Mouse (Mus musculus): ENCODE measurements around the gene Arrdc4. TPM values are rescaled to one million over a fixed set of nuclear protein-coding genes. Genes with fewer than 3 reads are reported as not detected.

The Arrdc4 gene
- polyA plus RNA-seq, 1 experiment: 3.1 TPM

- no peak for TF ChIP-seq POLR2A (IDR thresholded peaks at IDR 0.05; ENCODE audit: control insufficient read depth, low read depth, low read length)
- no peak for TF ChIP-seq CTCF (IDR thresholded peaks at IDR 0.05; ENCODE audit: control insufficient read depth, insufficient read depth, insufficient replicate concordance, low read depth, low read length)
- Histone ChIP-seq H3K4me3 (ENCODE audit: control insufficient read depth, low read depth, low read length) (no peak overlapping the region), H3K27ac (ENCODE audit: control insufficient read depth, insufficient read depth, low read depth, low read length) (no peak overlapping the region), H3K36me3 (ENCODE audit: control insufficient read depth, insufficient read depth, low read length) (no peaks in the 10 kb centered on the region), H3K4me1 (ENCODE audit: control insufficient read depth, insufficient read depth, low read length) (no peaks in the 10 kb centered on the region), H3K27me3 (ENCODE audit: control insufficient read depth, insufficient read depth, low read length) (no peaks in the 10 kb centered on the region)
Observed at GRCm38 (mm10) chr7:68756656-68757204, 7.7 kb upstream of the Arrdc4 start.

DNA sequence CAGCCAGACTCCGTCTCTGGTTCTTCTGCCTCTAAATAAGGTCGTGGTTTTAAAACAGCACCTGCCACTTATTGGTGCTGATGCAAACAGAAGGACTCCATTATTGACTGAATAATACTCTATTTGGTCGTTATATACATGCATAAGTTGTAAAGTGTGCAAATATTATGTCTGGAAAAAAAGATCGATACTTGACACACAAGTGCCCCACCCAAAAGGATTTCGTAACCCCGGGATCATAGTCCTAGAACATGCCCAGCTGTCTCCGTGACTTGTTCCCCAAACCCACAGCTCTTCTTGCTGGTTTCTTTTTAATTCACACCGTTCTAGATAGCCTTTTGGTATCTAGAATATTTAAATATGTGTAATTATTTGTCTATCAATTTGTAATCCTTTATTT, 878 bp upstream of the Arrdc4 start:
- H3K4me3 ChIP-seq (ENCODE audit: control insufficient read depth, low read depth, low read length): peak overlapping the region; percentile 94
- H3K36me3 ChIP-seq (ENCODE audit: control insufficient read depth, insufficient read depth, low read length): no peaks in the 10 kb centered on the region
- no peaks in the 10 kb centered on the region for H3K27me3 ChIP-seq (ENCODE audit: control insufficient read depth, insufficient read depth, low read length)
- TF ChIP-seq POLR2A (IDR thresholded peaks at IDR 0.05; ENCODE audit: control insufficient read depth, low read depth, low read length) (no peak), CTCF (IDR thresholded peaks at IDR 0.05; ENCODE audit: control insufficient read depth, insufficient read depth, insufficient replicate concordance, low read depth, low read length) (no peak)
- no peak overlapping the region; the same call in 1 of the 2 replicates for H3K27ac ChIP-seq (ENCODE audit: control insufficient read depth, insufficient read depth, low read depth, low read length)
- H3K4me1 ChIP-seq (ENCODE audit: control insufficient read depth, insufficient read depth, low read length): peaks cover 12% of the 10 kb centered on the region

DNA sequence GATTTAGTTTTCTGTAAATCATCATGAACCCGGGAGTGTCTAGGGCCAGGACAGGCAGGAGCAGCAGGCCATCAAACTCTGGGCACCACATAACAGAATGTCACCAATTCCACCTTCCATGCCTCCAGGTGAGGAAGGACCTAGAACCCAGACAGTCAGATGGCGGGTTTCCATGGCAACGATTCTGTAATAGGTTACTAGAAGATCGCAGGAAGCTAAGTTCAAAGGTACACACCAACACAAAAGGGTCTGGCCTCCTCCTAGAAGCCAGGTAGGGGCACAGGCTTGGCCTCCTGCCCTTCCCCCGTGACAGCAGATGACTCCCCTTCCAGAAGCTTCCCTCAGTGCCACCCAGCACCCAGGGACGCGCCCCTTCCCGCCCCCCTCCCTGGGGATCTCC, 680 bp downstream of the Arrdc4 start:
- Histone ChIP-seq H3K4me3 (ENCODE audit: control insufficient read depth, low read depth, low read length) (peak overlapping the region; percentile 94), H3K4me1 (ENCODE audit: control insufficient read depth, insufficient read depth, low read length) (peaks cover 12% of the 10 kb centered on the region), H3K27me3 (ENCODE audit: control insufficient read depth, insufficient read depth, low read length) (no peaks in the 10 kb centered on the region), H3K36me3 (ENCODE audit: control insufficient read depth, insufficient read depth, low read length) (no peaks in the 10 kb centered on the region), H3K27ac (ENCODE audit: control insufficient read depth, insufficient read depth, low read depth, low read length) (peak overlapping the region; percentile 59)
- TF ChIP-seq POLR2A (IDR thresholded peaks at IDR 0.05; ENCODE audit: control insufficient read depth, low read depth, low read length) (no peak), CTCF (IDR thresholded peaks at IDR 0.05; ENCODE audit: control insufficient read depth, insufficient read depth, insufficient replicate concordance, low read depth, low read length) (no peak)

DNA sequence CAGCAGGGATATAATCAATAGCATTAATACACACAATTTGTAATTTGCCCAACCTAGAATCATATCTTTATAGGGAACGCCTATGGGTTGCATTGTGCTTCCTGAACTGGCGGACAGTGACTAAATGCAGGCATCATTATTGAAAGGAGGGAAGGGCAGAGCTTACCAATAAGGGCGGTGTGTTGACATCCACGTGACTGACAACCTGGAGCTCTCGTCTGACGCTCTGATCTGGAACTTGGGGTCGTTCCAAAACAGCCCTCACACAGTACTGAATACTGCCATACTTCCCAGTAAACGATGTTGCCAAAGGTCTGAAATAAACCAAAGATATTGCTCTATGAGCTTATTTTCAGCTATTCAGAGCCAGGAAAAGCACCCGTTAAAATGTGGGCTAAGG, 4.4 kb downstream of the Arrdc4 start:
- Histone ChIP-seq H3K4me1 (ENCODE audit: control insufficient read depth, insufficient read depth, low read length) (peaks cover 10% of the 10 kb centered on the region), H3K27ac (ENCODE audit: control insufficient read depth, insufficient read depth, low read depth, low read length) (no peak overlapping the region), H3K36me3 (ENCODE audit: control insufficient read depth, insufficient read depth, low read length) (no peaks in the 10 kb centered on the region), H3K4me3 (ENCODE audit: control insufficient read depth, low read depth, low read length) (no peak overlapping the region), H3K27me3 (ENCODE audit: control insufficient read depth, insufficient read depth, low read length) (no peaks in the 10 kb centered on the region)
- TF ChIP-seq CTCF (IDR thresholded peaks at IDR 0.05; ENCODE audit: control insufficient read depth, insufficient read depth, insufficient replicate concordance, low read depth, low read length): no peak
- TF ChIP-seq POLR2A (IDR thresholded peaks at IDR 0.05; ENCODE audit: control insufficient read depth, low read depth, low read length): no peak

DNA sequence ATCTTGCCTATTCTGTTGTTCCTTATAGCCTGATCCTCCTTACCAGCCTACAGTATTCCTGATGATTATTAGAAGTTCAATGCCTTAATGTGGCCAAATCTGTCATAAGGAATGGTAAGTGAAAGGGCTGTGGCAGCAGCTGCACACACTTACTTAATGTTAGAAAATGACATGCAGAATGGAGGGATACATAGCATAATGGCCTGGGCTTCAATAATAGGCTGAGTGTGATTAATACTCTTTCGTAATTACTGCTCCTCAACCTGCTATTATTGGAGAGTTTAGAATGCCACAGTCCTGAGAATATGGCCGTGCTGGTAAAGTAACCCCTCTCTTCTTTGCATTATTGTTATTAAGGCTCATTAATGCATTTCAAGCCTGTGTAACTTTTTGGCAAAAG, 4.8 kb downstream of the Arrdc4 start:
- no peak overlapping the region for H3K4me3 ChIP-seq (ENCODE audit: control insufficient read depth, low read depth, low read length)
- TF ChIP-seq CTCF (IDR thresholded peaks at IDR 0.05; ENCODE audit: control insufficient read depth, insufficient read depth, insufficient replicate concordance, low read depth, low read length) (no peak), POLR2A (IDR thresholded peaks at IDR 0.05; ENCODE audit: control insufficient read depth, low read depth, low read length) (no peak)
- no peaks in the 10 kb centered on the region for H3K27me3 ChIP-seq (ENCODE audit: control insufficient read depth, insufficient read depth, low read length)
- H3K4me1 ChIP-seq (ENCODE audit: control insufficient read depth, insufficient read depth, low read length): peaks cover 7% of the 10 kb centered on the region
- no peaks in the 10 kb centered on the region for H3K36me3 ChIP-seq (ENCODE audit: control insufficient read depth, insufficient read depth, low read length)
- H3K27ac ChIP-seq (ENCODE audit: control insufficient read depth, insufficient read depth, low read depth, low read length): no peak overlapping the region

DNA sequence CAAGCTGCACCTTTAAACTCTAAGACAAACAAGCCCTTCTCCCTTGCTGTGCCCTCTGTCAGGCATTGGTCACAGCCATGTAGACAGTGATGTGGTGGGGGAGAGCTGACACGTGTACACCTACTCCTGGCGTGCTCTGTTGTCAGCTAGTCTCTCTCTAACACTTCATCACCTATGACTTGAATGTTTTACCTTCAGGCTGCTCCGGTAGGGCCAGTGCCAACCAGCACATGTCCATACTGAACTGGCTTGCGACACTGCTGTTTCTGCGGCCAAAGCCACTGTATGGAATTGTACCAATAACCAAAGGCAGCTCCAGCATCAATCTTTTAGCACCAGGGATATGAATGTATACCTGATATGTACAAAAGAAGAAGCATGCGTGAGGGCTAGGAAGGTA, 8.3 kb downstream of the Arrdc4 start:
- Histone ChIP-seq H3K27ac (ENCODE audit: control insufficient read depth, insufficient read depth, low read depth, low read length) (no peak overlapping the region), H3K36me3 (ENCODE audit: control insufficient read depth, insufficient read depth, low read length) (no peaks in the 10 kb centered on the region), H3K27me3 (ENCODE audit: control insufficient read depth, insufficient read depth, low read length) (no peaks in the 10 kb centered on the region), H3K4me1 (ENCODE audit: control insufficient read depth, insufficient read depth, low read length) (no peaks in the 10 kb centered on the region), H3K4me3 (ENCODE audit: control insufficient read depth, low read depth, low read length) (no peak overlapping the region)
- TF ChIP-seq CTCF (IDR thresholded peaks at IDR 0.05; ENCODE audit: control insufficient read depth, insufficient read depth, insufficient replicate concordance, low read depth, low read length) (no peak), POLR2A (IDR thresholded peaks at IDR 0.05; ENCODE audit: control insufficient read depth, low read depth, low read length) (no peak)

- no peak for TF ChIP-seq POLR2A (IDR thresholded peaks at IDR 0.05; ENCODE audit: control insufficient read depth, low read depth, low read length)
- no peak for TF ChIP-seq CTCF (IDR thresholded peaks at IDR 0.05; ENCODE audit: control insufficient read depth, insufficient read depth, insufficient replicate concordance, low read depth, low read length)
- H3K4me3 ChIP-seq (ENCODE audit: control insufficient read depth, low read depth, low read length): no peak overlapping the region
- no peaks in the 10 kb centered on the region for H3K36me3 ChIP-seq (ENCODE audit: control insufficient read depth, insufficient read depth, low read length)
Observed at GRCm38 (mm10) chr7:68738676-68739399, 10.2 kb downstream of the Arrdc4 start.

More at GRCm38 (mm10) chr7:68738676-68739399, 10.2 kb downstream of the Arrdc4 start:
- Histone ChIP-seq H3K27ac (ENCODE audit: control insufficient read depth, insufficient read depth, low read depth, low read length) (no peak overlapping the region), H3K4me1 (ENCODE audit: control insufficient read depth, insufficient read depth, low read length) (no peaks in the 10 kb centered on the region), H3K27me3 (ENCODE audit: control insufficient read depth, insufficient read depth, low read length) (no peaks in the 10 kb centered on the region)

Data from testis, adult 2 months (tissue).